Mouse (Mus musculus) MEL (cell line): ENCODE measurements around the gene 1810010D01Rik. TPM values are rescaled to one million over a fixed set of nuclear protein-coding genes. Genes with fewer than 3 reads are reported as not detected.

ENCODE experiments used
- DNase-seq: peaks from one replicate; pipeline ENCODE4 v3.0.0; 2011; ENCODE audit warnings: low read depth, low spot score
- H3K27ac ChIP-seq: 2 replicates; pipeline ENCODE4 v1.5.1; 2012; ENCODE audit warnings: low read depth, mild to moderate bottlenecking, control low read depth, low read length, moderate library complexity; ENCODE audit not compliant: control insufficient read depth
- H3K27me3 ChIP-seq, 2 experiments: fragments of 150-350 bp in 1 of 2; sonication (generic) in 1 of 2; 2 replicates each; pipeline ENCODE4 v1.6.1; 2012; ENCODE audit warnings: low read length in 2 of 2, mild to moderate bottlenecking in 2 of 2, improper control_type of control experiment in 1 of 2, moderate library complexity in 1 of 2; ENCODE audit not compliant: insufficient read depth in 2 of 2, control insufficient read depth in 1 of 2
- H3K36me3 ChIP-seq, 2 experiments: 2 replicates each; pipeline ENCODE4 v1.6.1; 2012 to 2014; ENCODE audit warnings: low read length in 2 of 2, improper control_type of control experiment in 1 of 2, inconsistent platforms in 1 of 2, mild to moderate bottlenecking in 1 of 2; ENCODE audit not compliant: insufficient read depth in 2 of 2, control insufficient read depth in 1 of 2
- H3K4me1 ChIP-seq, 2 experiments: fragments of 150-350 bp in 1 of 2; sonication (generic) in 1 of 2; 2 replicates each; pipeline ENCODE4 v1.6.1; 2012; ENCODE audit warnings: low read length in 2 of 2, improper control_type of control experiment in 1 of 2, mild to moderate bottlenecking in 1 of 2; ENCODE audit not compliant: insufficient read depth in 2 of 2, control insufficient read depth in 1 of 2
- H3K4me3 ChIP-seq, 2 experiments: fragments of 150-350 bp in 1 of 2; sonication (generic) in 1 of 2; 2 replicates each; pipeline ENCODE4 v1.5.1; 2012; ENCODE audit warnings: low read depth in 2 of 2, low read length in 2 of 2, mild to moderate bottlenecking in 2 of 2, moderate library complexity in 2 of 2, control low read depth in 1 of 2, improper control_type of control experiment in 1 of 2; ENCODE audit not compliant: control insufficient read depth in 1 of 2, insufficient read depth in 1 of 2
- H3K79me2 ChIP-seq: 2 replicates; pipeline ENCODE4 v1.6.1; 2012; ENCODE audit warnings: mild to moderate bottlenecking, low read length, moderate library complexity; ENCODE audit not compliant: control insufficient read depth, poor library complexity, insufficient read depth
- H3K9ac ChIP-seq: 2 replicates; pipeline ENCODE4 v1.6.1; 2012; ENCODE audit warnings: low read depth, mild to moderate bottlenecking, control low read depth, low read length, moderate library complexity; ENCODE audit not compliant: control insufficient read depth, poor library complexity, severe bottlenecking
- H3K9me3 ChIP-seq: fragments of 150-350 bp; sonication (generic); replicated peaks from 2 replicates; pipeline ENCODE4 v1.6.1; 2012; ENCODE audit warnings: mild to moderate bottlenecking, low read length, improper control_type of control experiment, moderate library complexity; ENCODE audit not compliant: insufficient read depth
- E2F4 ChIP-seq: IDR thresholded peaks from 2 replicates; pipeline ENCODE4 v1.6.1; 2011; ENCODE audit warnings: low read depth, low read length, improper control_type of control experiment, borderline replicate concordance
- GABPA ChIP-seq: IDR thresholded peaks from 2 replicates; pipeline ENCODE4 v1.6.1; 2012; ENCODE audit warnings: low read depth, mild to moderate bottlenecking, inconsistent platforms, low read length, improper control_type of control experiment, moderate library complexity
- JUND ChIP-seq: IDR thresholded peaks from 2 replicates; pipeline ENCODE4 v1.6.1; 2011; ENCODE audit warnings: low read depth, mild to moderate bottlenecking, improper control_type of control experiment, low read length
- MAX ChIP-seq: IDR thresholded peaks from 2 replicates; pipeline ENCODE4 v1.6.1; 2011; ENCODE audit warnings: low read length, improper control_type of control experiment
- MYB ChIP-seq: IDR thresholded peaks from 2 replicates; pipeline ENCODE4 v1.6.1; 2011; ENCODE audit warnings: mild to moderate bottlenecking, low read depth, low read length, improper control_type of control experiment
- MYC ChIP-seq: IDR thresholded peaks from 2 replicates; pipeline ENCODE4 v1.6.1; 2011; ENCODE audit warnings: low read depth, mild to moderate bottlenecking, low read length, improper control_type of control experiment, moderate library complexity
- NRF1 ChIP-seq: IDR thresholded peaks from 2 replicates; pipeline ENCODE4 v1.6.1; 2014; ENCODE audit warnings: low read depth, mild to moderate bottlenecking, inconsistent platforms, low read length, improper control_type of control experiment, moderate library complexity; ENCODE audit not compliant: poor library complexity, insufficient read depth, severe bottlenecking
- RAD21 ChIP-seq: IDR thresholded peaks from 2 replicates; pipeline ENCODE4 v1.6.1; 2011; ENCODE audit warnings: mild to moderate bottlenecking, low read depth, low read length, improper control_type of control experiment
- TBP ChIP-seq: IDR thresholded peaks from 2 replicates; pipeline ENCODE4 v1.8.0; 2011; ENCODE audit warnings: low read depth, low read length, improper control_type of control experiment
- TCF12 ChIP-seq: IDR thresholded peaks from 2 replicates; pipeline ENCODE4 v1.6.1; 2014; ENCODE audit warnings: low read depth, mild to moderate bottlenecking, inconsistent platforms, low read length, improper control_type of control experiment, moderate library complexity
- UBTF ChIP-seq: IDR thresholded peaks from 2 replicates; pipeline ENCODE4 v1.6.1; 2012; ENCODE audit warnings: low read depth, mild to moderate bottlenecking, inconsistent platforms, low read length, improper control_type of control experiment, moderate library complexity, borderline replicate concordance; ENCODE audit not compliant: insufficient read depth
- USF1 ChIP-seq: IDR thresholded peaks from 2 replicates; pipeline ENCODE4 v1.6.1; 2014; ENCODE audit warnings: low read depth, mild to moderate bottlenecking, inconsistent platforms, low read length, improper control_type of control experiment, moderate library complexity
- ZMIZ1 ChIP-seq: IDR thresholded peaks from 2 replicates; pipeline ENCODE4 v1.6.1; 2012; ENCODE audit warnings: low read depth, mild to moderate bottlenecking, inconsistent platforms, low read length, improper control_type of control experiment, moderate library complexity
- polyA plus RNA-seq, 2 experiments: library from polyadenylated mRNA; stranded (reverse) in 1 of 2; unstranded in 1 of 2; fragments of >175 nt in 1 of 2; fragments of >200 nt in 1 of 2; gene quantifications; 2 replicates each; pipeline versions ENCODE4 v1.2.1 to v1.2.4; 2012; ENCODE audit warnings: low replicate concordance in 2 of 2, low read depth in 1 of 2; ENCODE audit not compliant: insufficient read length in 2 of 2, insufficient read depth in 1 of 2, missing spikeins in 1 of 2
- total RNA-seq: library from RNA; depleted of rRNA; stranded (reverse); fragments of 300-350 nt; gene quantifications from 2 replicates; pipeline ENCODE4 v1.2.3, GENCODE M21; 2012; rRNA removed

1810010D01Rik gene
- total and polyA plus RNA-seq, 3 experiments = not detected

GRCm38 (mm10) chr7:145159283-145160240 is 48.4 kb downstream of the 1810010D01Rik start:
- Histone ChIP-seq H3K9ac (no peak overlapping the region), H3K27me3 (no peaks in the 10 kb centered on the region), H3K27ac (no peak overlapping the region)

More at GRCm38 (mm10) chr7:145159283-145160240, 48.4 kb downstream of the 1810010D01Rik start:
- no peak for TF ChIP-seq ZMIZ1
- TF ChIP-seq TCF12 = no peak
- TF ChIP-seq UBTF = no peak
- TF ChIP-seq TBP = no peak
- no peak for TF ChIP-seq GABPA
- no peak for TF ChIP-seq JUND
- TF ChIP-seq E2F4 = no peak
- TF ChIP-seq NRF1 = no peak
- TF ChIP-seq USF1 = no peak
- no peak for TF ChIP-seq MYB
- TF ChIP-seq MAX = no peak
- TF ChIP-seq MYC = no peak
- TF ChIP-seq RAD21 = no peak
- TF ChIP-seq, all 39 proteins: peak for 0
- Histone ChIP-seq H3K9me3 (no peaks in the 10 kb centered on the region), H3K36me3 (no peaks in the 10 kb centered on the region), H3K4me3 (no peak overlapping the region), H3K79me2 (no peaks in the 10 kb centered on the region), H3K4me1 (no peaks in the 10 kb centered on the region)
- DNase-seq = no peak

Other genes starting within 250 kb of the 1810010D01Rik start
- 5.5 and 6.4 TPM in 2 replicates for gene Tpcn2, start 75.9 kb upstream of the 1810010D01Rik start, total RNA-seq
- 10 to 100 TPM in 1 of 2 experiments, not detected in 1; 10.3 TPM for gene Tpcn2, start 75.9 kb upstream of the 1810010D01Rik start, polyA plus RNA-seq
- gene Mrgprf, start 92.7 kb upstream of the 1810010D01Rik start, total RNA-seq = not detected in 2 replicates
- gene Mrgprf, start 92.7 kb upstream of the 1810010D01Rik start, polyA plus RNA-seq = not detected
- not detected in 2 replicates for gene Mrgprd, start 106.7 kb upstream of the 1810010D01Rik start, total RNA-seq
- gene Mrgprd, start 106.7 kb upstream of the 1810010D01Rik start, polyA plus RNA-seq = not detected